Mouse (Mus musculus) limb, embryonic 14.5 days (tissue): Measurements from ENCODE around the gene Cela3b. TPM values are rescaled to one million over a fixed set of nuclear protein-coding genes. Genes with fewer than 3 reads are reported as not detected.

Experiments
- ATAC-seq: fragments of 200-750 bp; cut with Nextera tagmentation; 2 replicates; pipeline ENCODE4 v1.8.0; 2017; ENCODE audit warnings: low read depth, moderate number of reproducible peaks, moderate TSS enrichment; ENCODE audit not compliant: low FRiP score
- DNase-seq: peaks from one replicate; pipeline ENCODE4 v3.0.0-alpha.2; 2015; ENCODE audit warnings: low spot score
- H3K27ac ChIP-seq: fragments of 300-500 bp; sonication (generic); replicated peaks from 2 replicates; pipeline ENCODE4 v1.5.1; 2014; ENCODE audit warnings: low read depth, mild to moderate bottlenecking, low read length, moderate library complexity, mixed read lengths
- H3K27me3 ChIP-seq: fragments of 300-500 bp; sonication (generic); 2 replicates; pipeline ENCODE4 v1.6.1; 2014; ENCODE audit warnings: low read length, mixed read lengths; ENCODE audit not compliant: control insufficient read depth, insufficient read depth
- H3K36me3 ChIP-seq: fragments of 300-500 bp; sonication (generic); 2 replicates; pipeline ENCODE4 v1.6.1; 2014; ENCODE audit warnings: mild to moderate bottlenecking, low read length, moderate library complexity, mixed read lengths; ENCODE audit not compliant: control insufficient read depth, insufficient read depth
- H3K4me1 ChIP-seq: fragments of 300-500 bp; sonication (generic); 2 replicates; pipeline ENCODE4 v1.6.1; 2014; ENCODE audit warnings: antibody characterized with exemption, low read length, mixed read lengths; ENCODE audit not compliant: control insufficient read depth, insufficient read depth
- H3K4me2 ChIP-seq: fragments of 300-500 bp; sonication (generic); replicated peaks from 2 replicates; pipeline ENCODE4 v1.6.1; 2014; ENCODE audit warnings: low read depth, mild to moderate bottlenecking, low read length, moderate library complexity; ENCODE audit not compliant: severe bottlenecking
- H3K4me3 ChIP-seq: fragments of 300-500 bp; sonication (generic); replicated peaks from 2 replicates; pipeline ENCODE4 v1.5.1; 2014; ENCODE audit warnings: low read length
- H3K9ac ChIP-seq: fragments of 300-500 bp; sonication (generic); 2 replicates; pipeline ENCODE4 v1.6.1; 2014; ENCODE audit warnings: mild to moderate bottlenecking, low read depth, low read length, moderate library complexity; ENCODE audit not compliant: severe bottlenecking
- H3K9me3 ChIP-seq: fragments of 300-500 bp; sonication (generic); 2 replicates; pipeline ENCODE4 v1.6.1; 2016; ENCODE audit warnings: low read length; ENCODE audit not compliant: control insufficient read depth
- POLR2A ChIP-seq: fragments of 200-500 bp; IDR thresholded peaks from 2 replicates; pipeline ENCODE4 v1.8.0; 2012; ENCODE audit warnings: inconsistent platforms, mild to moderate bottlenecking, moderate library complexity, borderline replicate concordance; ENCODE audit not compliant: insufficient read depth, insufficient read length; ENCODE audit errors: extremely low read depth
- WGBS: fragments of 180-500 bp; shearing (Covaris S2); extraction: QIAGEN DNeasy Blood & Tissue Kit; methylation state at CpG from one replicate; pipeline ENCODE4 v1.1.7; 2014; 5-methylcytosine and 5-hydroxymethylcytosine counted together
- polyA plus RNA-seq, 2 experiments: library from polyadenylated mRNA; depleted of rRNA in 1 of 2; stranded (reverse) in 1 of 2; unstranded in 1 of 2; fragments of >200 nt; fragmentation: Nextera tagmentation in 1 of 2; extraction: Ambion mirVana in 1 of 2; gene quantifications; 2 replicates each; pipeline versions ENCODE4 v1.2.1 to v1.2.3; 2012 to 2014

The Cela3b gene
- polyA plus RNA-seq, 2 experiments: 0.28 to 0.29 TPM

- Histone ChIP-seq H3K27ac (0 out of 2 replicates have a peak overlapping the region, but pooled peaks have one; percentile 26), H3K36me3 (no peaks in the 10 kb centered on the region), H3K9ac (0 out of 2 replicates have a peak overlapping the region, but pooled peaks have one; percentile 0), H3K4me3 (no peak overlapping the region), H3K27me3 (no peaks in the 10 kb centered on the region), H3K9me3 (no peaks in the 10 kb centered on the region), H3K4me2 (no peak overlapping the region; the same call in 1 of the 2 replicates), H3K4me1 (0 out of 2 replicates have a peak, but pooled peaks cover 4% of the 10 kb centered on the region)
- 36% methylated on average over 19 of the region's 19 CpGs for WGBS
- ATAC-seq (no peak), DNase-seq (peak; percentile 62)
- TF ChIP-seq POLR2A: no peak
Measured at GRCm38 (mm10) chr4:137375314-137376278, 54.7 kb downstream of the Cela3b start.

GRCm38 (mm10) chr4:137373711-137374110 is 56.6 kb downstream of the Cela3b start:
- H3K9ac ChIP-seq: no peak overlapping the region
- no peak overlapping the region for H3K4me3 ChIP-seq
- ATAC-seq (no peak), DNase-seq (no peak)
- no peak for TF ChIP-seq POLR2A
- H3K4me2 ChIP-seq: no peak overlapping the region
- no peaks in the 10 kb centered on the region for H3K9me3 ChIP-seq
- no peak overlapping the region for H3K27ac ChIP-seq
- 0 out of 2 replicates have a peak, but pooled peaks cover 8% of the 10 kb centered on the region for H3K4me1 ChIP-seq
- WGBS: 55% methylated on average over 6 of the region's 6 CpGs
- no peaks in the 10 kb centered on the region for H3K27me3 ChIP-seq
- no peaks in the 10 kb centered on the region for H3K36me3 ChIP-seq

GRCm38 (mm10) chr4:137371596-137372523 is 58.5 kb downstream of the Cela3b start:
- Histone ChIP-seq H3K9ac (no peak overlapping the region), H3K9me3 (no peaks in the 10 kb centered on the region), H3K27ac (no peak overlapping the region), H3K4me1 (peaks cover 15% of the 10 kb centered on the region), H3K4me2 (no peak overlapping the region), H3K36me3 (no peaks in the 10 kb centered on the region), H3K4me3 (no peak overlapping the region), H3K27me3 (no peaks in the 10 kb centered on the region)
- ATAC-seq (no peak), DNase-seq (no peak)
- TF ChIP-seq POLR2A: no peak
- WGBS: 76% methylated on average over 16 of the region's 16 CpGs

Other genes with a start within 250 kb of the Cela3b start
- gene Wnt4, start 153.1 kb downstream of the Cela3b start, polyA plus RNA-seq (2012; rRNA removed): 15.4 and 16.0 TPM in 2 replicates
- 16.0 and 23.0 TPM in 2 replicates for gene Wnt4, start 153.1 kb downstream of the Cela3b start, polyA plus RNA-seq (2014; fragmentation: Nextera tagmentation; extraction: Ambion mirVana)
- 300 and 342 TPM in 2 replicates for gene Cdc42, start 72.8 kb downstream of the Cela3b start, polyA plus RNA-seq (2012; rRNA removed)
- 720 and 741 TPM in 2 replicates for gene Cdc42, start 72.8 kb downstream of the Cela3b start, polyA plus RNA-seq (2014; fragmentation: Nextera tagmentation; extraction: Ambion mirVana)
- gene Cela3a, start 20.7 kb downstream of the Cela3b start, polyA plus RNA-seq (2012; rRNA removed): not detected in 2 replicates
- not detected in 2 replicates for gene Cela3a, start 20.7 kb downstream of the Cela3b start, polyA plus RNA-seq (2014; fragmentation: Nextera tagmentation; extraction: Ambion mirVana)
- gene 1700013G24Rik, start 22.7 kb upstream of the Cela3b start, polyA plus RNA-seq (2012; rRNA removed): 0.23 and 0.26 TPM in 2 replicates
- 0.30 TPM in 1 of 2 replicates, not detected in the other for gene 1700013G24Rik, start 22.7 kb upstream of the Cela3b start, polyA plus RNA-seq (2014; fragmentation: Nextera tagmentation; extraction: Ambion mirVana)
- 97.4 and 126 TPM in 2 replicates for gene Hspg2, start 38.2 kb upstream of the Cela3b start, polyA plus RNA-seq (2012; rRNA removed)
- gene Hspg2, start 38.2 kb upstream of the Cela3b start, polyA plus RNA-seq (2014; fragmentation: Nextera tagmentation; extraction: Ambion mirVana): 65.6 and 68.4 TPM in 2 replicates
- not detected in 2 replicates for gene Ldlrad2, start 144.0 kb upstream of the Cela3b start, polyA plus RNA-seq (2012; rRNA removed)
- gene Ldlrad2, start 144.0 kb upstream of the Cela3b start, polyA plus RNA-seq (2014; fragmentation: Nextera tagmentation; extraction: Ambion mirVana): not detected in 2 replicates
- gene Usp48, start 163.2 kb upstream of the Cela3b start, polyA plus RNA-seq (2012; rRNA removed): 124 and 146 TPM in 2 replicates
- 69.3 and 77.6 TPM in 2 replicates for gene Usp48, start 163.2 kb upstream of the Cela3b start, polyA plus RNA-seq (2014; fragmentation: Nextera tagmentation; extraction: Ambion mirVana)
- gene Rap1gap, start 234.2 kb upstream of the Cela3b start, polyA plus RNA-seq (2012; rRNA removed): 35.2 and 43.2 TPM in 2 replicates
- gene Rap1gap, start 234.2 kb upstream of the Cela3b start, polyA plus RNA-seq (2014; fragmentation: Nextera tagmentation; extraction: Ambion mirVana): 11.9 and 12.5 TPM in 2 replicates